Mouse (Mus musculus): ENCODE data around the gene Gpsm3.

The Gpsm3 gene

DNA sequence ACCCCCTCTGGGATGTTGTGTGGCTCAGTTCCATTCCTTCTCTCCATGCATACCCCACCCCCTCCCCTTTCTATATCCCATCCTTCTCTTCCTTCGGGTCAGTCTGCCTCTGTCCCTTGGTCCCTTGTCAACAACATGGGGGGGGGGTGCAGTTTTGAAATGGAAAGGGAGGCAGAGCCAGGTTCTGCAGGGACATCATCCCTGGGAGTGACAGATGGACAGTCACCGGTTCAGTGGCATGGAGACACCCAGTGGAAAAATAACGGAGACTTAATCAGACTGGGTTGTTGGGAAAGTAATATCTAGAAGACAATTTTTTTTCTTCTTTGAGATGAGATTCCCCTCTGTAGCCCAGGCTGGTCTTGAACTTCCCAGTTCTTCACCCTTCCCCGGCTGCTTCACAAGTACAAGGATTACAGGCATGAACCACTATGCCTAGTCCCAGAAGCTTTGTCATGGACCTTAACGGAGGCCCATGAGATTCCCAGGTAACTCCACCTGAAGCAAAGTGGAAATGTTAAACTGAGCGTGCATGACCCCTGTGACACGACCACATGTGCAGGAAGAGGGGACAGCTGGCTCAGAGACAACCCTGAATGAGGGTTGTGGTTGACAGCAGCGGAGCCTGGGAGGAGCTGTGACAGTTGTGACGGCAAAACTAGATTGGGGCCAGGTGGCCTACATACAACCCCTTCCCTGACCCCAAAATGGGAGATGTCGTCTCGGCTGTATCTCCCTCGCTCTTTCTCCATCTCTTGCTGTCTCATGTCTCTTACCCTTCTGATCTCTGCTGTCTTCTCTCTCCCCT lies 40.4 kb downstream of the Gpsm3 start:
- no peak for DNase-seq (ENCODE audit: low spot score)

DNA sequence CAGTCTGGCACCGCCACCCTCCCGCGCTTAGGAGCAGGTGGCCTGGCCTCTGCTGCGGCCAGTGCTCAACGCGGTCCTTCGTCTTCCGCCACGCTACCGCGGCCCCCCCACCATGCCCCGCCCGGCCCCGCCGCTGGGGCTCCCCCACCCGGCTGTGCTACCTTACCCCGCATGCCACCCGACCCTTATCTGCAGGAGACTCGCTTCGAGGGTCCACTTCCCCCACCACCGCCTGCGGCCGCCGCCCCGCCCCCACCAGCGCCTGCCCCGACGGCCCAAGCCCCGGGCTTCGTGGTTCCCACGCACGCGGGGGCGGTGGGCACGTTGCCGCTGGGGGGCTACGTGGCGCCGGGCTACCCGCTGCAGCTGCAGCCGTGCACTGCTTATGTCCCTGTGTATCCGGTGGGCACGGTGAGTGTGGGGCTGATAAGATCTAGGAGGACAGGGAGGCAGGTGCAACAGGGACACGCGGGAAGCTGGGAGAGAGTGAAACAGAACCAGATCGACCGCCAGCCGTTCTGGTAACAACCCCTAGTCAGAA lies 41.2 kb downstream of the Gpsm3 start:
- no peak for DNase-seq (ENCODE audit: low spot score)

DNA sequence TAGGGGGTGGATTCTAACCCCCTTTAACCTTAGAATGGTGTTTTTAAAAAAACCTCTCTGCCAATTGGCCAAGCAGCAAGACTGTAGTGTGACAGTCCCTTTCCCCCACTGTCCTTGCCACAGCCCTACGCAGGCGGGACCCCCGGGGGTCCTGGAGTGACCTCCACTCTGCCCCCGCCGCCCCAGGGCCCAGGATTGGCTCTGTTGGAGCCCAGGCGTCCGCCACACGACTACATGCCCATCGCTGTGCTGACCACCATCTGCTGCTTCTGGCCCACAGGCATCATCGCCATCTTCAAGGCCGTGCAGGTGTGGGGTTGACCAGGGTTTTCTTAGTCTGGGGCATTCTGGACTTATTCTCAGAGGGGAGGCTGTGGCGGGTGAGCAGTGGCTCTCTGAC lies 42.0 kb downstream of the Gpsm3 start:
- DNase-seq (ENCODE audit: low spot score) = no peak

DNA sequence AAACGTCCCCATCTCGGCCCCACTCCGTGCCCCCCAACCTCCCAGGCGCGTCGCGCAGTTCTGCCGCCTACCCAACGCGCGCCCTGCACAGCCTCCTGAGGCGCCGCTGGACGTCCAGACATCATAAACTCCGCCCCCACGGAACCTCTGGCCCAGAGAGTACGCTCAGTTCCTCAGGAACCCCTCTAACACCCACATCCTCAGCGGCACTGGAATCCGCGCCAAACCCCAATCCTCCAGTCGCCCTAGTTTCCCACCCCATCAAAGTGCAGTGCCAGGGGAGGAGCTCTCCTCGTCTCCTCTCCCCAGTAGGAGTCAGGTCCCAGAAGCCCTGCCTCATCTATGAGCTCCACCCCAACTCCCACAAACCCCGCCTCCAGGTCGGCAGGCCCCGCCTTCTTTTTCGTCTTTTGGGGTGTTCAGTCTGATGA lies 42.7 kb downstream of the Gpsm3 start:
- peak; percentile 73 for DNase-seq (ENCODE audit: low spot score)

DNA sequence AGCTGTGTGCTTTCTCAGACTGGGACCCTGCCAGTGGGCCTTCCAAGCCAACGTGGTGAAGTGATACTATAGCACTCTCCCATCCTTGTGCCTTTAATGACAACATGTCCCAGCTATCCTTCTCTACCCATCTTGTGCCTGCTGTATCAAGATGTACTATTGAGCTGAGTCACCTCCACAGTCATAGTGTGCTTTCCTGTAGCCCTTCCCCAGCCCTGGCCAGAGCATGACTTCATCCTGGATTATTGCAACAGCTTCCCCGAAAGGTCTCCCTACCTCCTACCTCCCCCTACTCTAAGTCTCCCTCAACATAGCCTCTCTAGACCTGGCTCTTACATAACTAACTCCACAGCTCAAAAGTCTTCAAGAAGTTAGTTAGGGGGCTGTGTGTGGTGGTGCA lies 46.1 kb downstream of the Gpsm3 start:
- DNase-seq (ENCODE audit: low spot score) = no peak

DNA sequence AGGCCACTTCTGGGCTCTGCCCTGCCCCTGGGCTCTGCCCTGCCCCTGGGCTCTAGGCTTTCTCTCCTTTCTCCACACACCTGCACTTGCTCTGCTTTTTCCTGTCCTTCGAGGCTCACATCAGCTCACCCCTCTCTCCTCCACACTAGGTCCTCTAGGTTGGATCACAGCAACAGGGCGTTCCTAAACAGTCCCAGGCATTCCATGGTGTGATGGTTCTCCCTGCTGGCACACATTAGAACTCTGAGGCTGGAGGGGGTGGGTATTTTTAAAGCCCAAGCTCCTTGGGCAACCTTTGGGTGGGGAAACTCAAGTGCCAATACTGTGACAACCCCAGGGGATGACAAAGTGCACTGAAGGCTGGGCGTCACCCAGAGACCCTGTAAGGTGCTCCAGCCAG lies 47.9 kb downstream of the Gpsm3 start:
- DNase-seq (ENCODE audit: low spot score) = no peak

DNA sequence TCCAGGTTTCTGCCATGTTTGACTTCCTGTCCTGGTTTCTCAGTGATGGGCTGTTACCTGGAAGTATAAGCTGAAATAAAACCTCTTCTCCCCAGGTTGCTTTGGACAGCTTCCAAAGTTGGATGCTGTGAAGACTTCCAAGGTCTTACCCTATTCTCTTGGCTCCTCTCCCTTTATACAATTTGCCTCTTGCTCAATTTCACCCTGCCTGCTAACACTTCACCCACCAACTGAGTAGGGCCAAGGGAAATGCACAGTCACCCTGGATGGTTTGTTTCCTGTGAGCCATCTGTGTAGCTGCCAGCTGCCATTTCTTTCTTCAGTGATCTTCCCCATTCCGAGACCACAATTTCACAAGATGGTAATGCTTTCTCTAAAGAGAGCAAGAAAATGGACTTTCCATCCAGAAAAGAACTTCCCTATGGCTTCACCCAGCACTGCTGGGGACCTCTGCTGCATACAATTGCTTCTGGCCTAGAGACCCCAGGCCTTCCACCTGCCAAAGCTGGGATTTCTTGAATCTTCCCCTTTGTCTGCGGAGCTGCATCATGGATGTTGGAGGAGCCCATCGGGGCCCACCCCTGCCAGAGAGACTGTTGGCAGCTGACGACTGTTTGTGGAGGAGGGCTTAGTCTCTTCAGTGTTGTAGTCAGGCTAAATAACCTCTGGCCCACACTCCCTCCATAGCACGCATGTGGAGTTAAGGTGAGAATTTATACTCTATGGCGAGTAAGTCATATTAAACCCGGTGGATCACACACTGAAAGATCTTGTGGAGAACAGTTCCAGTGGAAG lies 50.1 kb downstream of the Gpsm3 start:
- DNase-seq (ENCODE audit: low spot score) = no peak

DNA sequence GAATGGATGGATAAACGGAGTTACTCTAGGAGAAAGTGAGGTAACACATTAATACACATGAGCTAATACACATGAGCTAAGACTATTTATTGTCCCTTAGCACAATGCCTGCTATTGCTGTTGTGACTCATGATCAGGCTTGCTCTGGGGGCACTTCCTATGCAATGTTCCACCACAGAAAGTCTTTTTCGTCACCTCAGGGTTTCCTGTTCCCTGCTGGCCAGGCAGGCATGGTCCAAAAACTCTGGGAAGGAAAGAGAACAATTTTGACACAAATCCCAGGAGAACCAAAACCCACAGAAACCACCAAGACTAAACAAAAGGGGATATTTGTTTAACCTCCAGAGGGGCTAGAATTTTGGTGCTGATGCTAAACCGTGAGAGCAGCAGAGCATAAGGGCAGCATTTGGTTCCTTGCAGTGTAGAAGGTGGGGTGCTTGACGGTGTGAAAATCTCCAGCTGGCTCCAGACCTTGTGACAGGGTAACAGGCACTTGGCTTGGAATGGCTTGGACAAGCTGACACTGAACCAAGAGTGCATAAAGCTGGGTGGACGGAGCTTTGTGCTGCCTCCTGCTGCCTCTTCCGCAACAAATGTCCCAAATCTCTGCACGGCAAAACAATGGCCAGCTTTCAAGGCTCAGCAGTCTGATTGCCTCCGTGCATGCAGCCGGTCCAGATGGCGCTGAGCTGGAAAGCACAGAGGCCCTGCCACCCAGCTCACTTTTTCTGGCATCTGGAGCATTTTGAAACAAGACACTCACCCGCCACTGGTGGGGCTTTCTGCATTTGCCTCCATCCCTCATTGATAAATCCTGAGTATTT lies 51.4 kb downstream of the Gpsm3 start:
- DNase-seq (ENCODE audit: low spot score) = peak; percentile 47
